Mouse (Mus musculus): ENCODE measurements around the gene Nol10. TPM values are rescaled to one million over a fixed set of nuclear protein-coding genes. Genes with fewer than 3 reads are reported as not detected.
A peak's percentile ranks its signal among the peaks of the same experiment; 100 is the strongest.

The Nol10 gene
- polyA plus RNA-seq, 1 experiment = 6.4 TPM

- Histone ChIP-seq H3K27ac (replicated peaks; ENCODE audit: low read depth, low read length) (no peak overlapping the region), H3K4me3 (ENCODE audit: insufficient read depth, low read depth, low read length) (no peak overlapping the region), H3K4me1 (ENCODE audit: control insufficient read depth, insufficient read depth, insufficient read length, low read length) (peaks cover 6% of the 10 kb centered on the region)
Measured at GRCm38 (mm10) chr12:17411797-17412526, 63.7 kb downstream of the Nol10 start.

DNA sequence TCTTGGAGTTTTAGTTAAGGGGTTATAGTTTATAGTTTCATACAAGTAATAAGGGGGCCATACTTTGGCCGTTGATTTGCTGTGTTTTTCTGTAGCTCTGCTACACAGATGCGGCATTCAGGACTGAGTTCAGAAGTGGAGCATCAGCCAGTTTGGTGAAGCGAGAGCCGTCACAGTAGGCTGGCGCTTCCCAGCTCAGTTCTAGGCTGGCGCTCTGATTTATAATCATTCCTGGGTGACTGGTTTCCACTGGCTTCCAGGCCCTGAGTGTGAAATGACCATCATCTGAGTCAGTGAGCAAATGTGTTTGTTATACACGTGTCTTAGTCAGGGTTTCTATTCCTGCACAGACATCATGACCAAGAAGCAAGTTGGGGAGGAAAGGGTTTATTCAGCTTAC, 66.5 kb downstream of the Nol10 start:
- H3K27ac ChIP-seq (replicated peaks; ENCODE audit: low read depth, low read length) = no peak overlapping the region
- H3K4me3 ChIP-seq (ENCODE audit: insufficient read depth, low read depth, low read length) = no peak overlapping the region
- H3K4me1 ChIP-seq (ENCODE audit: control insufficient read depth, insufficient read depth, insufficient read length, low read length) = peaks cover 6% of the 10 kb centered on the region

DNA sequence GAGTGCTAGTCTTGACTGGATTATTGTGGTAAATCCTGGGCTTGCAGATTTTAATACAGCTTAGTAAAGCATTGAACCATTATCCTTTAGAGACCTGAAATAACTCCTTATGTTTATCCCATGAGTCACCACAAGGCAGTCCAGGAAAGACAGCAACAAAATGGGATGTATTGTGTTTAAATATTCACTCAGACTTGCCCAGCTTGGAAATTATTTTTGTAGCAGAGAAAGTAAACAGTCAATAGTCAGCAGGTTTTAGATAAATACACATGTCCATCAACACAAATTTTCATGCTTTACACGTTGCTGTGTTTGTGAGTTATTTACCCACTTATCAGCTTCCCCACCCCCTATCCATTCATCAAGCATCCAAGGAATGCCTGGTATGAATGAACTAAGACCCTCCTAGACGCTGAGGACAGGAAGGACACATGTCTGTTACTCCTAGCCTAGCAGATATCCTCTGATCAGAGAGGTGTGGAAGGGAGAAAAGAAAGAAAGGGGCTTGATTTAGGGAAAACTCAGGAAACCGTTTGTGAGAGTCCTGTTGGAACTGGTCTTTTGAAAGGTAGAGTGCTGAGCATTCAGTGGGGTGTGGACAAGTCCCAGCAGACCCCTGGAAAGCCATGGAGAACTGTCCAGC, 72.0 kb downstream of the Nol10 start:
- no peak overlapping the region for H3K27ac ChIP-seq (replicated peaks; ENCODE audit: low read depth, low read length)
- H3K4me3 ChIP-seq (ENCODE audit: insufficient read depth, low read depth, low read length) = no peak overlapping the region
- peaks cover 4% of the 10 kb centered on the region; the same call in 1 of the 2 replicates for H3K4me1 ChIP-seq (ENCODE audit: control insufficient read depth, insufficient read depth, insufficient read length, low read length)

DNA sequence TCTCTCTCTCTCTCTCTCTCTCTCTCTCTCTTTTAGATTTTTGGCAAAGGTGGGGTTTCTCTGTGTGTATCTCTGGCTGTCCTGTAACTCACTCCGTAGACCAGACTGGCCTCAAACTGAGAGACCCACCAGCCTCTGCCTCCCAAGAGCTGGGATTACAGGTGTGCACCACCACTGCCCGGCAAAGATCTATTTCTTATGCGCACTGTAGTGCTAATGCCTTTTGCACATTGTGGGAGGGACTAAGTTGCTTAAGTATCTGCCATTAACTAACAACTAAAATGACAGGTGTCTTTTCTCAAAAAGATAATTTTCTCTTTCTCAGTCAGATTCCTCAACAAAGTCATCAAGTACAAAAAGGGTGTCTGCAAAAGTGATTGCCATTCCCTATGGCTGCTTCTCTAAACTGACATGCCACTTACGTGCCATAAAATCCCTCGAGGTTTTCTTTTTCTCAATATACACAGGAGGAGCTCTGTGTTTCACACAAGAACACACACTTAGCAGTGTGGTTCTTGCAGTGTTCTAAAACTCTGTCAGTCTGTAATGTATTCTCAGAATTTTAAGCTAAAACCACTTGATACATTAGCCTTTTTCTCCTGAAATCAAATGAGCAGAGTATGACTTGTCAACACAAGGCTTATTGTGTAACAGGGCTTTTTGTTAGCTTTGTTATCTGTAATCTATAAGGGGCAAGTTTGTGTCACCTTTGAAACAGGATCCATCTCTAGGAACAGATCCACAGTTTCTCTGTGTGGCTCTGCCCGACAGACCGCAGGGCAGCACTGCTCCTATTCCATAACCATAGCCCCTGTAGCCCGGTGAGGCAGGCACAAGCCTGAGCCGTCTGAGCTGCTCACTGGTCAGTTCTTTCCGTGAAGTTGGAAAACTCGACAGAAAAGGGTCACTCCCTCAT, 77.3 kb downstream of the Nol10 start:
- Histone ChIP-seq H3K27ac (replicated peaks; ENCODE audit: low read depth, low read length) (no peak overlapping the region), H3K4me1 (ENCODE audit: control insufficient read depth, insufficient read depth, insufficient read length, low read length) (no peaks in the 10 kb centered on the region), H3K4me3 (ENCODE audit: insufficient read depth, low read depth, low read length) (no peak overlapping the region)

DNA sequence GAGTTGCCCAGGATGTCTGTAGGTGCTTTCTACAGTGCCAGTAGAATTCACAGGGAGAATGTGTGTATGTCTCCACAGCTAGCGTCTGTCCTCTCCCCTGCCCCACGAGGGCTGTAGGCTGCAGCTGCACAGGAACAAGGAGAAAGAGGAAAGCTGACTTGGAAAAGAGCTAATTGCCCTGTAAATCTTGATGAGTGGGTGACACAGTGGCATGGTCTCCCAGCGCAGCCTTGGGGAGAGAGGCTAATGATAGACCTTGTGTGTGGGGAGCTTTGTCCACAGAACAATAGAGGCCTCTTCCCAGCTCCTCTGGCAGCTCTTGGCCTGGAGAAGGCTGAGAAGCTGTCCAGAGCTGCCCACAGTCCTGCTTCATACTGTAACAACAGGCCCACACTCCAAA, 78.5 kb downstream of the Nol10 start:
- H3K4me1 ChIP-seq (ENCODE audit: control insufficient read depth, insufficient read depth, insufficient read length, low read length) = no peaks in the 10 kb centered on the region
- no peak overlapping the region for H3K4me3 ChIP-seq (ENCODE audit: insufficient read depth, low read depth, low read length)
- no peak overlapping the region for H3K27ac ChIP-seq (replicated peaks; ENCODE audit: low read depth, low read length)

GRCm38 (mm10) chr12:17430578-17430977, 82.3 kb downstream of the Nol10 start:
- Histone ChIP-seq H3K4me1 (ENCODE audit: control insufficient read depth, insufficient read depth, insufficient read length, low read length) (no peaks in the 10 kb centered on the region), H3K27ac (replicated peaks; ENCODE audit: low read depth, low read length) (no peak overlapping the region), H3K4me3 (ENCODE audit: insufficient read depth, low read depth, low read length) (no peak overlapping the region)

GRCm38 (mm10) chr12:17431166-17431565, 82.9 kb downstream of the Nol10 start:
- no peaks in the 10 kb centered on the region for H3K4me1 ChIP-seq (ENCODE audit: control insufficient read depth, insufficient read depth, insufficient read length, low read length)
- no peak overlapping the region for H3K4me3 ChIP-seq (ENCODE audit: insufficient read depth, low read depth, low read length)
- H3K27ac ChIP-seq (replicated peaks; ENCODE audit: low read depth, low read length) = no peak overlapping the region

- Histone ChIP-seq H3K4me1 (ENCODE audit: control insufficient read depth, insufficient read depth, insufficient read length, low read length) (no peaks in the 10 kb centered on the region), H3K27ac (replicated peaks; ENCODE audit: low read depth, low read length) (no peak overlapping the region), H3K4me3 (ENCODE audit: insufficient read depth, low read depth, low read length) (no peak overlapping the region)
Measured at GRCm38 (mm10) chr12:17431812-17432332, 83.6 kb downstream of the Nol10 start.

- Histone ChIP-seq H3K27ac (replicated peaks; ENCODE audit: low read depth, low read length) (no peak overlapping the region), H3K4me3 (ENCODE audit: insufficient read depth, low read depth, low read length) (no peak overlapping the region), H3K4me1 (ENCODE audit: control insufficient read depth, insufficient read depth, insufficient read length, low read length) (no peaks in the 10 kb centered on the region)
Measured at GRCm38 (mm10) chr12:17433712-17434111, 85.5 kb downstream of the Nol10 start.

DNA sequence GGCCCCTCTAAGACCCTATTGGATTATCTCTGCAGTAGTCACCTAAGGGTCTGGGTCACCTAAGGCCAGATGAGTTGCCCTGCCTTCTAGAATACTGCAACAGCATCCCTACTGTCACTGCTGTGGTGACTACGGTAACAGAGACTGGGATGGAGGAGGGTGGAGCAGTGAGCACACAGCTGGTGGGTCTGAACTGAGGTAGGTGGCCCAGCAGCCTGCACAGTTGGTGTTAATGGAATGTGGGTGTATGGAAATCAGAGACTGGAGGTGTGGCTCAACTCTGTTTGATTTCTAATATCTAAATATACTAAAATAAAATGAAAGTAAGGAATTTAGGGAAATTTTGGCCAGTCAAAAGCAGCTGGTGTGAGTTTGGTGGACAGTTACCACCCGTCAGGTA, 88.2 kb downstream of the Nol10 start:
- no peak overlapping the region for H3K4me3 ChIP-seq (ENCODE audit: insufficient read depth, low read depth, low read length)

DNA sequence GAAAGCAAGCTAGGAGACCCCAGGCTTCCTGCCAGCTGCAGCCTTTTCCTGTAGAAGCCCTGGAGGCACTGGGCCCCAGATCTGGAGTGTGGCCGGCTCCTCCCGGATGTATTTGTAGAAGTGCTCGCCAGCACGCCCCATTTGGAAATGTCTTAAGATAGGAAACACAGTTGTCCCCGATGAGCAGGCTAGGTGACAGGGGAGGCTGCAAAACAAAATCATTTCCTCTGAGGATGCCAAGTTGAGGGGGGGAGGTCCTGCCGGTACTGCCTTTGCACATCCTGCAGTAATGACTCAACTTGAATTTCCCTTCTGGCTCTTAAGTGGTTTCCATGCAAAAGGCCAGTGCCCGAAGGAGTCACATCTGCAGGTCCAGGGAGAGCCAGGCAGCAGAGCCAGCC, 92.0 kb downstream of the Nol10 start:
- Histone ChIP-seq H3K27ac (replicated peaks; ENCODE audit: low read depth, low read length) (no peak overlapping the region), H3K4me3 (ENCODE audit: insufficient read depth, low read depth, low read length) (no peak overlapping the region), H3K4me1 (ENCODE audit: control insufficient read depth, insufficient read depth, insufficient read length, low read length) (peaks cover 34% of the 10 kb centered on the region)

More for the DNA sequence above, 88.2 kb downstream of the Nol10 start:
- H3K27ac ChIP-seq (replicated peaks; ENCODE audit: low read depth, low read length) = no peak overlapping the region
- H3K4me1 ChIP-seq (ENCODE audit: control insufficient read depth, insufficient read depth, insufficient read length, low read length) = peaks cover 19% of the 10 kb centered on the region

GRCm38 (mm10) chr12:17441495-17441894, 93.2 kb downstream of the Nol10 start:
- Histone ChIP-seq H3K4me3 (ENCODE audit: insufficient read depth, low read depth, low read length) (no peak overlapping the region), H3K27ac (replicated peaks; ENCODE audit: low read depth, low read length) (peak overlapping the region; percentile 15), H3K4me1 (ENCODE audit: control insufficient read depth, insufficient read depth, insufficient read length, low read length) (peaks cover 38% of the 10 kb centered on the region)

DNA sequence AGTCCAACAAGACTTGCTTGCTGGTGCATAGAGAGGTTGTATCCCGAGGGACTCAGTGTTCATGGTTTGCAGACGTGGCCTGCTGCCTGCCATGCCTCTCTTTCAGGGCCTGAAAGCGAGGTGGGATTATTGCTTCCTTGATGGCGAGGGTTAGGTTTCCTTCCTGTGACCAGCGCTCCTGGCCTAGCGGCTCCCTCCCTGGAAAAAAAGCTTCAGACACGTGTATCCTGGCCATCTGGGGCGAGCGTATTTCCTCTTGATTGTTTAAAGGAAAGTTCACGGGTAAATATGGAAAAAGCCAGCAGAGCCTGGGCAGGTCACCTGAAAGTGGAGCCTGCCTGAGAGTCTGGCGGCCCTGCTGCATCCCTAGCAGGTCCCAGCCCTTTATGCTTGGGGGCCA, 96.1 kb downstream of the Nol10 start:
- H3K4me3 ChIP-seq (ENCODE audit: insufficient read depth, low read depth, low read length) = no peak overlapping the region
- H3K27ac ChIP-seq (replicated peaks; ENCODE audit: low read depth, low read length) = peak overlapping the region; percentile 39
- H3K4me1 ChIP-seq (ENCODE audit: control insufficient read depth, insufficient read depth, insufficient read length, low read length) = peaks cover 43% of the 10 kb centered on the region

DNA sequence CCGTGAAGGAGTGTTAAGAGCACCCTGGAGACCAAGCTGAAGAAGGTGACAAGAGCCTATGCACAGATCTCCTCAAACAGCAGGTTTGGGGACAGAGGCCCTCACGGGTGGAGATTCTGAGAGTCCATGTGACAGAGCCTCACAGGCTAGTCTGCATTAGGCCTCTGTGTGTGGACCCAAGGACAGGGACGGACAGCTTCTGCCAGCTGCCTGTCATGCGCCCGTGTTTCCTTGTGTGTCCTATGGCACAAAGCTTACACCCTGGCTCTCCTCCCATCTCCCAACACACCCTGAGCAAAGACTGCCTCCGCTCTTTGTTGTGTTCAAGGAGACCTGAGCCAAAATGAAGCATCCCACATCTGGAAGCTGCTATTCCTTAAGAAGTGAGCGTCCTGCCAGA, 97.0 kb downstream of the Nol10 start:
- peaks cover 38% of the 10 kb centered on the region for H3K4me1 ChIP-seq (ENCODE audit: control insufficient read depth, insufficient read depth, insufficient read length, low read length)
- no peak overlapping the region for H3K4me3 ChIP-seq (ENCODE audit: insufficient read depth, low read depth, low read length)
- H3K27ac ChIP-seq (replicated peaks; ENCODE audit: low read depth, low read length) = 0 out of 2 replicates have a peak overlapping the region, but pooled peaks have one; percentile 29

DNA sequence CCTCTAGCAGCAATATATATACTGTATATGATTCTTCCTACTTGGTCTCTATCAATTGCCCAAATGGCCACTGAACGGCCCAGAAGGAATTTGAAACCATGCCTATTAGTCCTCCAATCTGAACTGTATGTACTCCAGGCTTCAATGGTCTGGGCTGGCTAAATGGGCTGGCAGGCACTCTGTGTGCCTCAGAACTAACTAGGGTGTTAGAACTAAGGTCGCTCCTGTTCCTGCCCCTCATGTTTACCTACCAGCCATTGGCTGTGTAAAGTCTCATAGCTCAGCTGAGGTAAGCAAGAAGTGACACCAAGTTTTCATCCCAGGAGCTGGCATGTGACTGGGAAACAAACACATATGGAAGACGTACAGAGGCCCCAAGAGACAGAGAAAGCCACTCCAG, 100.5 kb downstream of the Nol10 start:
- Histone ChIP-seq H3K4me3 (ENCODE audit: insufficient read depth, low read depth, low read length) (no peak overlapping the region), H3K27ac (replicated peaks; ENCODE audit: low read depth, low read length) (no peak overlapping the region), H3K4me1 (ENCODE audit: control insufficient read depth, insufficient read depth, insufficient read length, low read length) (peaks cover 22% of the 10 kb centered on the region)
